Mouse (Mus musculus): ENCODE measurements around the gene Chd1. TPM values are rescaled to one million over a fixed set of nuclear protein-coding genes. Genes with fewer than 3 reads are reported as not detected.

Chd1 gene
- total and polyA plus RNA-seq, 3 experiments: 1.6 to 20.7 (median 19.9) TPM

- TF ChIP-seq CTCF (IDR thresholded peaks at IDR 0.05): no peak
- TF ChIP-seq EP300 (IDR thresholded peaks at IDR 0.05; ENCODE audit: insufficient read depth, low read depth, low read length): no peak
- Histone ChIP-seq H3K4me3 (no peak overlapping the region), H3K27me3 (ENCODE audit: control insufficient read depth, insufficient read depth, low read length) (no peaks in the 10 kb centered on the region), H3K9ac (ENCODE audit: low read depth, low read length) (no peak overlapping the region), H3K27ac (no peak overlapping the region), H3K79me2 (replicated peaks; ENCODE audit: control insufficient read depth, insufficient read depth, low read length) (peaks cover 11% of the 10 kb centered on the region; the same call in 1 of the 2 replicates), H3K4me1 (ENCODE audit: control insufficient read depth, insufficient read depth, low read length) (peaks cover 32% of the 10 kb centered on the region), H3K36me3 (ENCODE audit: control insufficient read depth, insufficient read depth, low read length) (peaks cover 48% of the 10 kb centered on the region)
- intact Hi-C loops (cut with DNase I): no loop called here
- no peak for DNase-seq
- WGBS: 64% methylated on average over 11 of the region's 11 CpGs
Measured at GRCm38 (mm10) chr17:15816379-15817095, 111.8 kb downstream of the Chd1 start.

- peaks cover 48% of the 10 kb centered on the region for H3K36me3 ChIP-seq (ENCODE audit: control insufficient read depth, insufficient read depth, low read length)
- H3K27me3 ChIP-seq (ENCODE audit: control insufficient read depth, insufficient read depth, low read length): no peaks in the 10 kb centered on the region
- H3K4me1 ChIP-seq (ENCODE audit: control insufficient read depth, insufficient read depth, low read length): peaks cover 31% of the 10 kb centered on the region
- peaks cover 10% of the 10 kb centered on the region; the same call in 1 of the 2 replicates for H3K79me2 ChIP-seq (replicated peaks; ENCODE audit: control insufficient read depth, insufficient read depth, low read length)
- intact Hi-C loops (cut with DNase I): no loop called here
- DNase-seq: no peak
- TF ChIP-seq POLR2A (IDR thresholded peaks at IDR 0.05; ENCODE audit: insufficient read depth, low read depth, low read length) (no peak), EP300 (IDR thresholded peaks at IDR 0.05; ENCODE audit: insufficient read depth, low read depth, low read length) (no peak), CTCF (IDR thresholded peaks at IDR 0.05) (no peak)
- no peak overlapping the region for H3K9ac ChIP-seq (ENCODE audit: low read depth, low read length)
- H3K4me3 ChIP-seq: no peak overlapping the region
- no peak overlapping the region for H3K27ac ChIP-seq
- WGBS: 87% methylated on average over 5 of the region's 5 CpGs
Measured at GRCm38 (mm10) chr17:15817096-15817450, 112.3 kb downstream of the Chd1 start.

GRCm38 (mm10) chr17:15817634-15818033, 112.9 kb downstream of the Chd1 start:
- Histone ChIP-seq H3K79me2 (replicated peaks; ENCODE audit: control insufficient read depth, insufficient read depth, low read length) (peaks cover 11% of the 10 kb centered on the region), H3K36me3 (ENCODE audit: control insufficient read depth, insufficient read depth, low read length) (peaks cover 48% of the 10 kb centered on the region), H3K4me3 (no peak overlapping the region), H3K9ac (ENCODE audit: low read depth, low read length) (no peak overlapping the region), H3K4me1 (ENCODE audit: control insufficient read depth, insufficient read depth, low read length) (peaks cover 31% of the 10 kb centered on the region), H3K27ac (no peak overlapping the region), H3K27me3 (ENCODE audit: control insufficient read depth, insufficient read depth, low read length) (no peaks in the 10 kb centered on the region)
- WGBS: 92% methylated on average over 2 of the region's 2 CpGs
- intact Hi-C loops (cut with DNase I): no loop called here
- DNase-seq: no peak
- TF ChIP-seq EP300 (IDR thresholded peaks at IDR 0.05; ENCODE audit: insufficient read depth, low read depth, low read length) (no peak), CTCF (IDR thresholded peaks at IDR 0.05) (no peak), POLR2A (IDR thresholded peaks at IDR 0.05; ENCODE audit: insufficient read depth, low read depth, low read length) (no peak)

GRCm38 (mm10) chr17:15818372-15818771, 113.6 kb downstream of the Chd1 start:
- H3K79me2 ChIP-seq (replicated peaks; ENCODE audit: control insufficient read depth, insufficient read depth, low read length): peaks cover 11% of the 10 kb centered on the region
- H3K27ac ChIP-seq: no peak overlapping the region
- H3K4me3 ChIP-seq: no peak overlapping the region
- H3K36me3 ChIP-seq (ENCODE audit: control insufficient read depth, insufficient read depth, low read length): peaks cover 47% of the 10 kb centered on the region
- no peak for DNase-seq
- peaks cover 29% of the 10 kb centered on the region for H3K4me1 ChIP-seq (ENCODE audit: control insufficient read depth, insufficient read depth, low read length)
- intact Hi-C loops (cut with DNase I): no loop called here
- no peak overlapping the region for H3K9ac ChIP-seq (ENCODE audit: low read depth, low read length)
- H3K27me3 ChIP-seq (ENCODE audit: control insufficient read depth, insufficient read depth, low read length): no peaks in the 10 kb centered on the region
- no peak for TF ChIP-seq EP300 (IDR thresholded peaks at IDR 0.05; ENCODE audit: insufficient read depth, low read depth, low read length)
- TF ChIP-seq CTCF (IDR thresholded peaks at IDR 0.05): no peak
- no peak for TF ChIP-seq POLR2A (IDR thresholded peaks at IDR 0.05; ENCODE audit: insufficient read depth, low read depth, low read length)
- 86% methylated on average over 8 of the region's 8 CpGs for WGBS

- intact Hi-C loops (cut with DNase I): loop anchor here (10.0 kb wide), 2 partner anchors 445 to 875 kb away; partner anchors contain the start of genes 1600012H06Rik, Dll1 and Wdr27
- Histone ChIP-seq H3K36me3 (ENCODE audit: control insufficient read depth, insufficient read depth, low read length) (peaks cover 32% of the 10 kb centered on the region), H3K79me2 (replicated peaks; ENCODE audit: control insufficient read depth, insufficient read depth, low read length) (peaks cover 11% of the 10 kb centered on the region), H3K4me1 (ENCODE audit: control insufficient read depth, insufficient read depth, low read length) (peaks cover 23% of the 10 kb centered on the region), H3K4me3 (peak overlapping the region; percentile 26), H3K9ac (ENCODE audit: low read depth, low read length) (0 out of 2 replicates have a peak overlapping the region, but pooled peaks have one; percentile 35), H3K27me3 (ENCODE audit: control insufficient read depth, insufficient read depth, low read length) (no peaks in the 10 kb centered on the region), H3K27ac (peak overlapping the region; percentile 78)
- no peak for DNase-seq
- TF ChIP-seq EP300 (IDR thresholded peaks at IDR 0.05; ENCODE audit: insufficient read depth, low read depth, low read length) (no peak), CTCF (IDR thresholded peaks at IDR 0.05) (no peak), POLR2A (IDR thresholded peaks at IDR 0.05; ENCODE audit: insufficient read depth, low read depth, low read length) (no peak)
- WGBS: 28% methylated on average over 6 of the region's 6 CpGs
Measured at GRCm38 (mm10) chr17:15820146-15820545, 115.4 kb downstream of the Chd1 start.

- Histone ChIP-seq H3K27me3 (ENCODE audit: control insufficient read depth, insufficient read depth, low read length) (no peaks in the 10 kb centered on the region), H3K36me3 (ENCODE audit: control insufficient read depth, insufficient read depth, low read length) (peaks cover 27% of the 10 kb centered on the region), H3K4me1 (ENCODE audit: control insufficient read depth, insufficient read depth, low read length) (peaks cover 21% of the 10 kb centered on the region), H3K27ac (peak overlapping the region; percentile 78), H3K79me2 (replicated peaks; ENCODE audit: control insufficient read depth, insufficient read depth, low read length) (peaks cover 9% of the 10 kb centered on the region), H3K9ac (ENCODE audit: low read depth, low read length) (no peak overlapping the region), H3K4me3 (peak overlapping the region; percentile 26; the same call in 1 of the 2 replicates)
- intact Hi-C loops (cut with DNase I): loop anchor here (10.0 kb wide), 2 partner anchors 446 to 876 kb away; partner anchors contain the start of genes 1600012H06Rik, Dll1 and Wdr27
- no peak for TF ChIP-seq EP300 (IDR thresholded peaks at IDR 0.05; ENCODE audit: insufficient read depth, low read depth, low read length)
- TF ChIP-seq POLR2A (IDR thresholded peaks at IDR 0.05; ENCODE audit: insufficient read depth, low read depth, low read length): no peak
- TF ChIP-seq CTCF (IDR thresholded peaks at IDR 0.05): no peak
- DNase-seq: peak in 1 of 2 experiments; percentile 3
- 58% methylated on average over 10 of the region's 10 CpGs for WGBS
Measured at GRCm38 (mm10) chr17:15820761-15821160, 116.0 kb downstream of the Chd1 start.
